Mouse (Mus musculus) lung, adult 2 months (tissue): ENCODE results near the gene Bysl. TPM values are rescaled to one million over a fixed set of nuclear protein-coding genes. Genes with fewer than 3 reads are reported as not detected.
A peak's percentile ranks its signal among the peaks of the same experiment; 100 is the strongest.
"Not testable (repeated sequence)": the region's sequence is repeated elsewhere in the genome, so short reads cannot be mapped to it uniquely, and the experiment has no call there.

Experiments
- DNase-seq: peaks from one replicate; pipeline ENCODE4 v3.0.0; 2022
- H3K4me1 ChIP-seq: fragments of 200-500 bp; 2 replicates; pipeline ENCODE4 v1.6.1; 2011; ENCODE audit warnings: low read length; ENCODE audit not compliant: control insufficient read depth, insufficient read depth
- H3K4me3 ChIP-seq: fragments of 200-500 bp; replicated peaks from 2 replicates; pipeline ENCODE3; 2011; ENCODE audit warnings: low read depth, mild to moderate bottlenecking, control low read depth, low read length; ENCODE audit errors: extremely low read depth
- CTCF ChIP-seq: fragments of 200-500 bp; IDR thresholded peaks from 2 replicates; pipeline ENCODE4 v1.5.1; 2011; ENCODE audit warnings: mild to moderate bottlenecking, low read length, control low read depth; ENCODE audit not compliant: insufficient read depth
- POLR2A ChIP-seq: fragments of 200-500 bp; IDR thresholded peaks from 2 replicates; pipeline ENCODE4 v1.6.1; 2011; ENCODE audit warnings: low read depth, mild to moderate bottlenecking, control low read depth, low read length, borderline replicate concordance; ENCODE audit errors: extremely low read depth
- WGBS: fragments of 180-500 bp; shearing (Covaris S2); methylation state at CpG from one replicate; pipeline ENCODE4 v1.1.7; 2018; 5-methylcytosine and 5-hydroxymethylcytosine counted together
- polyA plus RNA-seq: library from polyadenylated mRNA; depleted of rRNA; stranded (reverse); fragments of >200 nt; gene quantifications from 2 replicates; pipeline ENCODE4 v1.2.3, GENCODE M21; 2012

The Bysl gene
- polyA plus RNA-seq, 1 experiment, result 9.8 TPM

DNA sequence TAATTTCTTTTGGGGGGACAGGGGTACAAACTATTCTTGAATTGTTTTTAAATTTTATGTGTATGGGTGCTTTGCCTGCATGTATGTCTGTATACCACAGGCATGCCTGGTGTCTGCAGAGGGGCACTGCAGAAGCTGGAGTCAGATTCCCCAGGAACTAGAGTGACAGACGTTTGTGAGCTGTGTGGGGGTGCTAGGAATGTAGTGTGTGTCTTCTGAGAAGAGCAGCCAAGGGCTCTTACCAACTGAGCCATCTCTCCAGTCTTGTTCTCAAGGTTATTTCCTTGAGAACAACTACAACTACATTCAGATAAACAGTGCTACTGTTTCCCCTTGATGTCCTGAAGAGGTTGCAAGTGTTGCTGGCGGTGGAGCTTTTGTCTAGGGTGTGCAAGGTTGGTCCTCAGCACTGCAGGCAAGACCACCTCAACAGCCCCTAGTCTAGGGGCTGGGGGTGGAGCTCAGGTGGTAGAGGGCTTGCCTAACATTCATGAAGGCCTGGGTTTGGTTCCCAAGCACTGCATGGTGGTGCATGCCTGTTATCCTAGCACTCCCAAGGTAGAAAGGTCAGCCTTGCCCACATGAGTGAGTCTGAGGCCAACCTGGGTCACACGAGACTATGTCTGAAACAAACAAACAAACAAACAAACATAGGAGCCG is 21.0 kb upstream of the Bysl start:
- DNase-seq, result no peak
- Histone ChIP-seq H3K4me1 (peaks cover 7% of the 10 kb centered on the region; the same call in 1 of the 2 replicates), H3K4me3 (no peak overlapping the region)
- TF ChIP-seq POLR2A (no peak), CTCF (no peak)
- WGBS, result 69% methylated on average over 4 of the region's 4 CpGs

GRCm38 (mm10) chr17:47630678-47631065 is 19.4 kb upstream of the Bysl start, which contains the start of gene Usp49:
Usp49 (plus strand) TSS chr17:47630690.
- TF ChIP-seq POLR2A (no peak), CTCF (no peak)
- 2% methylated on average over 3 of the region's 3 CpGs for whole genome bisulfite sequencing
- Histone ChIP-seq H3K4me3 (peak within 1 kb of the TSS; percentile 92), H3K4me1 (peaks cover 7% of the 10 kb centered on the region; the same call in 1 of the 2 replicates)
- DNase-seq, result no peak

- peaks cover 7% of the 10 kb centered on the region; the same call in 1 of the 2 replicates for H3K4me1 ChIP-seq
- peak; percentile 44 for DNase-seq
- no peak for TF ChIP-seq CTCF
- no peak for TF ChIP-seq POLR2A
- WGBS, result under 1% methylated on average over 61 of the region's 61 CpGs
- peak overlapping the region; percentile 92 for H3K4me3 ChIP-seq
These were observed 18.7 kb upstream of the Bysl start for GRCm38 (mm10) chr17:47629717-47630677.

GRCm38 (mm10) chr17:47628851-47629676 is 17.8 kb upstream of the Bysl start:
- WGBS, result under 1% methylated on average over 63 of the region's 63 CpGs

DNA sequence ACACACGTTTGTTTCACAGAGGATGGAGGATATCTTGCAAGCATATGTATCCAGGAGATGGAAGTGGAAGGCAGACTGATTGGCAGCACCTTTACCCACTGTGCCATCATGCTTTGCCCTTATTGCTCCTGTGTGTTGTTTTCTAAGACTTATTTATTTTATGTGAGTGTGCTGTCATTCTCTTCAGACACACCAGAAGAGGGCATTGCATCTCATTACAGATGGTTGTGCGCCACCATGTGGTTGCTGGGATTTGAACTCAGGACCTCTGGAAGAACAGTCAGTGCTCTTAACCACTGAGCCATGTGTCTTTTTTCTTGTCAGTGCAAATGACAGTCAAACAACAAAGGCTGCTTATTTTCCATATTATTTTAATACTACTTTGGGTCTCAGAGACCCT is 16.5 kb upstream of the Bysl start:
- TF ChIP-seq CTCF (no peak), POLR2A (no peak)
- no peak overlapping the region for H3K4me3 ChIP-seq
- DNase-seq, result no peak
- H3K4me1 ChIP-seq, result peaks cover 7% of the 10 kb centered on the region; the same call in 1 of the 2 replicates
- 68% methylated on average over 2 of the region's 2 CpGs for WGBS

More at GRCm38 (mm10) chr17:47628851-47629676, 17.8 kb upstream of the Bysl start:
- peak overlapping the region; percentile 92 for H3K4me3 ChIP-seq
- DNase-seq, result peak; percentile 93
- no peak for TF ChIP-seq CTCF
- 0 out of 2 replicates have a peak, but pooled peaks have one; percentile 8 for TF ChIP-seq POLR2A
- H3K4me1 ChIP-seq, result peaks cover 7% of the 10 kb centered on the region; the same call in 1 of the 2 replicates

DNA sequence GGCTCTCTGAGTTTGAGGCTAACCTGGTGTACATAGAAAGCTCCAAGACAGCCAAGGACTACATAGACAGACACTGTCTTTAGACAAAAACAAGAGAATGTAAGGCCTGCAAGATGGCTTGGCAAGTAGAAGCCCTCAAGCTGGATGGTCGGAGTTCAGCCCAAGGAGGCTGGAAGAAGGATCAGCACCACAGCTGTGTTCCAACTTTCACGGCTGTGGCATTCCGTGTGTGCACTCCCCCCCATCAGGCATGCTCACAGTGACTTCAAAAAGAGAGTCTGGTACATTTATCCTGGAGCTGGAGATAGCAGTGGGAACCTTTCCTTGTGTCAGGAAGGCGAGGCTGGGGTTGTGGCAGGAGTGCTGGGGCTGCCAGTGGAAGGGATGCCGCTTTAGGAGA is 14.7 kb upstream of the Bysl start:
- TF ChIP-seq CTCF, result no peak
- no peak for TF ChIP-seq POLR2A
- no peak for DNase-seq
- 79% methylated on average over 5 of the region's 5 CpGs for WGBS
- H3K4me1 ChIP-seq, result peaks cover 7% of the 10 kb centered on the region; the same call in 1 of the 2 replicates
- H3K4me3 ChIP-seq, result no peak overlapping the region

DNA sequence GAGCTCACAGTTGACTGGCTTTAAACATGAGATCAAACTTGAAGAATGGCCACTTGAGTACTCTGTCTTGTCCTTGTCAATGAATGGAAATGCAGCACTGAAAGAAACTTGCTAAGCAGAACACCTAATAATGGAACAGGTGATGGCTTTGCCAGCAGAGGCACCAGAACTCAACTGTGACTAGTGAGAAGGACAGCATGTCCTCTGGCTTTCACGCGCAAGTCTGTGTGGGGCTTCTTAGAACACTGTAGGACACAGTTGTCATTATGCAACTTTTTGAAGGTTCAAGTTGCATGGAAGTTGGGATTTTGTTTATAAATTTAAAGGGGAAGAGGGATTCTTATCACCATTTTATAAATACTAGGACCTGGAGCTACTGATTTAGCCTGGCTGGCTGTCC is 13.8 kb upstream of the Bysl start:
- no peak for DNase-seq
- 92% methylated on average over 2 of the region's 2 CpGs for WGBS
- peaks cover 4% of the 10 kb centered on the region; the same call in 1 of the 2 replicates for H3K4me1 ChIP-seq
- TF ChIP-seq CTCF (no peak), POLR2A (no peak)
- no peak overlapping the region for H3K4me3 ChIP-seq

DNA sequence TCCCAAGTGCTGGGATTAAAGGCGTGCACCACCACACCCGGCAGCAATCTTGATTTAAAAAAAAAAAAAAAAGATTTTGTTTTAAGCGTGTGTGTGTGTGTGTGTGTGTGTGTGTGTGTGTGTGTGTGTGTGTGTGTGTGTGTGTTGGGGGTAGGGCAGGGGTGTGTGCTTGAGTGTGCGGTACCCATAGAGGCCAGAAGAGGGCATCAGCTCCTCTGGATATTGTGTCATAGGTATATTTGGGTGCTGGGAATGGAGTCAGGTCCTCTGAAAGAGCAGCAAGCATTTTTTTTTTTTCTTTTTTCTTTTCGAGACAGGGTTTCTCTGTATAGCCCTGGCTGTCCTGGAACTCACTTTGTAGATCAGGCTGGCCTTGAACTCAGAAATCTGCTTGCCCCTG is 13.3 kb upstream of the Bysl start:
- not testable (repeated sequence) for H3K4me1 ChIP-seq, DNase-seq, H3K4me3 ChIP-seq
- WGBS, result 92% methylated on average over 3 of the region's 5 CpGs
